Mouse (Mus musculus) T-cell, adult 2 months (primary cell): ENCODE data around the gene Zfp462.
"Not testable (repeated sequence)": the region's sequence is repeated elsewhere in the genome, so short reads cannot be mapped to it uniquely, and the experiment has no call there.

Experiments used
- DNase-seq: peaks from one replicate; pipeline ENCODE4 v3.0.0; 2022; ENCODE audit warnings: low spot score

The Zfp462 gene

DNA sequence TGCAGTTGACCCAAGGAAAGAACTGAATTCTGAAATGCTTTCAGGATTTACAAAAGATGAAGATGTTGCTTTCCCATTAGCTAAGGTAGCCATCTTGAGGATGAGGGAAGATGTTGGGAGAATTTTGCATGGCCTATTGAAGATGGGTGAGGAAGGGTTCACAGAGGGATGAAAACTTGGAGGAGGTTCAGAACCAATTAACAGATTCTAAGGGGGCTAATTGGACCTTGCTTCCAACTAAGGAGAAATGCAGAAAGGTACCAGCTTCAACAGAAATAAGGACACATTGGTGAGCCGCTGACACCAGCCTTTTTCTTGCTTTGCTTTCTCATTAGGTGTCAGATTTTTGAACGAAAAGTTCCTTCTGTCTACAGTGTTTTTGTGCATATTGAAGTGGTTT lies 6.0 kb downstream of the Zfp462 start:
- no peak for DNase-seq

- no peak for DNase-seq
Observed at GRCm38 (mm10) chr4:54953657-54954395, 9.0 kb downstream of the Zfp462 start.

DNA sequence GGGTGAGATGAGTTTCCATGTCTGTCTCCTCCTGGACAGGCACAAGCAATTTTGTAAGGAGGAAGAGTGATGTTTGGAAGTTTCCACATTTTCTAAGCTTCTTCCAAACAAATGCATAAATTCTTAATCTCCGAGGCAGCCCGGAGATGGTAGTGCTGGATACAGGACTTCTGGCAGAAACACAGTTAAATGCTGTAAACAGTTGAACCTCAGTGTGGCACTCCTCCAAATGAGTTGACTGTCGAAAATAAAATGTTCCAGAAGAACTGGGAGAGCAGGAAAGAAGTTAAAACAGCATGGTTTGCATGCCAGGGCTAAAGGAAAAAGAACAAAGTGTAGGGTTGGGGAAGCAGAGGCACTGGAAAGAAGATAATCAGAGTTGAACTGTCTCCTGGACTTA lies 9.6 kb downstream of the Zfp462 start:
- no peak for DNase-seq

GRCm38 (mm10) chr4:54960776-54961175 lies 15.9 kb downstream of the Zfp462 start:
- DNase-seq: no peak

- DNase-seq: no peak
Observed at GRCm38 (mm10) chr4:54962141-54962540, 17.3 kb downstream of the Zfp462 start.

DNA sequence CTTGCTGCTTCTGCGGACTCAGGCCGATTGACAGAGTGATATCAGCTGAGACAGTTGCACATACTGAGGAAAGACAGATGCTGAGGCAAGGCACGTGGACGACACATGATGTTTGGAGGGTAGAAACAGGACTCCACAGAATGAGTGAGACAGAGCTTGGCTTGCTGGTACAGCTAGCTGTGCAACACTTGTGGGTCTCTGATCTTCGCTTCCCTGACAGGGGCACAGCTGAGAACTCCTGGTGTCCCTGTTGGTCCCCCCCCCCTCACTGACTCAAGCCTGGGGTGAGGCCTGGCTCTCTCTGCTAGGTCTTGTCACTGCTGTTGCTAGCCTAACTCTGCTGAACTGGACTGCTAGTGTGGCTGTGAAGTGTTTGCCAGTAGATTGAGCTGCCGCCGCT lies 18.7 kb downstream of the Zfp462 start:
- no peak for DNase-seq

- DNase-seq: no peak
Observed at GRCm38 (mm10) chr4:54965169-54965695, 20.4 kb downstream of the Zfp462 start.

DNA sequence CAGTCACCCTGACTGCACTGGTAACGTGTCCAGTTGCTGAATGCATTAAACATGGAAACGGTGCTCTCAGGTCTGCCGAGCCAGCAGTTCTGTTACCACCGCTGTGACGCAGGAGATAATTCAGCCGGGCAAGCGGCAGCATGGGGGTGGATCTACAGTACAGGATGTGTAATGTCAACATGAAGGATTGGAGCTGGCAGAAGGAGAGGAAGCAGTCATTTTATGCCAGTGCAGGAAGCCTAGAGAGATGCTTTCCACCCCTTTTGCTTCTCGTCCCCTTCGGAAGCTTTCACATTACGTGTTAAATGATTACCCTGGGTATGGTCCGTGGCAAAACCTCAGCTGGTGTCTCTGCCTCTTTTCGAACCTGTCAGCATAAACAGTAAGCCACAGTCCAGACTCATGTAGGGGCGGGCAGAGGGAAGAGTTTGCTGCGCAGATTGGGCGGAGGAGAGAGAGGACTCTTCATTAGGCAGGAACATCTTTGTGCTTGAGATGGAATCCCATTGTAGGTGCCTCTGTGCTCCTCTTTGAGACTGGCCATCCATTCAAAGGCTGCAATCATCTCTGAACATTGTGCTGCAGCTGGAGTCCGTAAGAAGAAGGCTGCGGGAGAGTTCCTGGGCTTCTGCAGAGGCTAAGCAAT lies 21.4 kb downstream of the Zfp462 start:
- DNase-seq: no peak

- DNase-seq: no peak
Observed at GRCm38 (mm10) chr4:54967166-54967565, 22.3 kb downstream of the Zfp462 start.

- no peak for DNase-seq
Observed at GRCm38 (mm10) chr4:54967721-54968120, 22.9 kb downstream of the Zfp462 start.

DNA sequence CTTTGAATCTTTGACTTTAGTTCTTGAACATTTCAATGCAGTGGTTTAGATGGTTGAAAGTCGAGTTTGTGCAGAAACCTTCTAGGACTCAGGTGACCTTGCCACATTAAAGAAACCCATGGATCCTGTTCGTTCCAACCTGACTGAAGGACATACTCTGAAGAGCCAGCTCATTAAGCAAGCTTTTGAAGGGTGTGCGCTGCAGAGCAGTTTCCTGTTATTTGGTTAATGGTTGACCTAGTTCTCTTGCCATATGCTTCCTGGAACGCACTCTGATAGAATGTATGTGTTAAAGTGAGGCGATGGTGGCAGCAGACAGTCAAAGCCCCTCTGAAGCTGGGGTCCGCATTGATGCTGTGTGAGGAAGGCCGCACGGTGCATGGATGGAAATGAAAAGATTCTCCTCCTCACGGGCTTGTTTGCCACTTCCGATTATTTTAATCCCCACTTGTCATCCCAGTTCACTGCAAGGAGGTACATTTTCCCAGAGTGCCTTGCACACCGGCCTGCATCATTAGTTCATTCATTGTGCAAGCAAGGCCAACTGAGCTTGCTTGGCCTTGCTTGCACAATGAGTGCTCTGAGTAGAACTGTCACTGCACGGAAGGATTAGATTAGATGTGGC lies 24.9 kb downstream of the Zfp462 start:
- DNase-seq: no peak

DNA sequence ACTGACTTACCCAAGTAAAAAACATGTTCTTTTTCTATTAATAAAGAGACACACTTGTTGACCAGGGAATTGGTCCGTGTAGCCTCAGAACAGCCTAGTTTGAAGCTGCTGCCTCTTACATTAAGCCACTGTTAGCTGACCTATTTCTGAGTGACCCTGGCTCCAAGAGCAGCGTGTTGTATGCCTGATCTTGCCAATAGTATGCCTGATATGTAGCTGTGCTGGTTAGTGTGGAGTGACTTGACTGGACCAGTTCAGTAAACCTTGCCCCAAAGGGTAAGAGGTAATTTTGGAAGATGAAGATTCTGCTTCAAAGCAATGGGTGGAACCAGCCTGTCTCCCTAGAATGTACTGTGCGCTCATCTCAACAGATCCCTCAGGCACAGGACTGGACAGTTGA lies 26.5 kb downstream of the Zfp462 start:
- DNase-seq: no peak

DNA sequence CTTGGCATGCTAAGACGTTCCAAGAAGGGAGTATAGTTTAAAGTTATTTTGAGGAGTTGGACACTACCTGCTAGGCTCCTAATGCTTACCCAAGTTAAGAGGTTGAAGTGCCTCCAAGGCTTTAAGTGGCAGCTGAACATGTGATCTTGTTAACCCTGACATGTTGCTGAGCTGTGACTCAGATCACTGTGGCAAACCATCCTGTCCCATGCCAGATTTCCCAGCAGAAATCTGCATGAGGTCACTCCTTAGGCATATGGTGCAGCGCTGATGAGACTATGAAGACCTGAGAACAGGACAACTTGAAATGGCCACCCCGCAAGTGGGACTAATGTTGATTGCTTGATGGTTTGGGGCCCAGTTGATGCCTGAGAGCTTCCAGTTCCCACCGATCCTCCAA lies 27.2 kb downstream of the Zfp462 start:
- no peak for DNase-seq

DNA sequence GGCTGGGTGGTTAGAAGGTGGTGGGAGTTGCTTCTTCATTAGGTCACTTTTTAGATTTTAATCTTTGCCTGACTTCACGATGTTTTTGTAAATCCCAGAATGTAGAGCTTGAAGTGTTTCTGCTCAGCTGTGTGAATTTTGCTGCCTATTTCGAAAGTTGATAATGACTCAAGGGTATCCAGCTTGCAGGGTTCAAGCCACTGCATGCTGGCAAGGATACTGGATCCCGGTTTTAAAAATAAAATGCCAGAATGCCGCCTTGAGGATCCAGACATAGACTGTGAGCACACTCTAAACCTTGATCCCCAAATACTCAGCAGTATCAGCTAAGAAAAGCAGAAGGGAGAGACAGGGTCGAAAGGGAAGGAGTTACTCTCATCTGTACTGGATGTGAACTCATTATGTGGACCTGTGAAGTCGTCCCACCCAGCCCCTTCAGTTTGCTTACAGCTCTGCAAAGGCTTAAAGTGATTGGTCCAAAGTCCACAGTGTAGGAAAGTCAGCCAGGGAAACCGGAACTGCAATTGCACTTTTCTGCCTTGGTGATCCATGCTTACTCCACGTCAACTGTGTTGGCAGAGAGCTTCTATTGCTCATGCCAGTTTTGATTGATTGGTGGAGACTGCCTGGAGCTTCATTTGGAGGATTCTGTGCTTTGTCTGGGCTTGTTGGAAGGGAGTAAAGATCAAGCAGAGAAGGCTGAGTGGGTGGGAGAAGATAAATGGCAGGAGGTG lies 28.1 kb downstream of the Zfp462 start:
- no peak for DNase-seq

DNA sequence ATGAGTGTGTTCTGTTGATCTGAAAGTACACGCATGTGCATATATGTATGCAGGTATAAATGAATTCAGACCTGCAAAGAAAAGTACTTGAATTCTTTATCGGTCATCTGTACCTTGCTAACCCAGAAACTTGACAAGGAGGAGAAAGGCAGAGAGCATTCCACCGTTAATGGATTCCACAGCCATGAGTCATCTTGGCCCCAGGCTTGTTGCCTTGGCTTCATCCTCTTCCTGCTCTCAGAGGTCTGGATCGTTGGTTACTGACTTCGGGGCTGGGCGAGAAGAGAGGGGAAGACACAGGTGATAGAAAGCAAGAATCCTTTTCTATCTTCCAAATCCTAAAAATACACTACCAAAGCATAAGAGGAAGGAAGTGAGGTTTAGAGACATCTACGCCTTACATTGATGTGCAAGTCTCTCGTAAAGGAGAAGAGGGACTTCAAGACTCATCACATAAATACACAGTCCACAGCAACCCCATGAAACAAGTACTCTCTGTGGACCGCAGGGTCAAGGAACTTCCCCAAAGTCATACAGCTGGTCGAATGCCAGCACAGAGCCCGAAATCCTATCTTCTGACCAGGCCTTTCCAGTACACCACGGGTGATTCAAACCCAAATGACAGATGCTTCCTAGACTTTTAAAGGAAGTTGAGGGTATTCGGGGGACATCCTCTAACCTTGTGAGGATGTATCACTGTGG lies 35.1 kb downstream of the Zfp462 start:
- DNase-seq: no peak

GRCm38 (mm10) chr4:54984502-54984901 lies 39.7 kb downstream of the Zfp462 start:
- no peak for DNase-seq

- no peak for DNase-seq
Observed at GRCm38 (mm10) chr4:54986671-54987070, 41.8 kb downstream of the Zfp462 start.

DNA sequence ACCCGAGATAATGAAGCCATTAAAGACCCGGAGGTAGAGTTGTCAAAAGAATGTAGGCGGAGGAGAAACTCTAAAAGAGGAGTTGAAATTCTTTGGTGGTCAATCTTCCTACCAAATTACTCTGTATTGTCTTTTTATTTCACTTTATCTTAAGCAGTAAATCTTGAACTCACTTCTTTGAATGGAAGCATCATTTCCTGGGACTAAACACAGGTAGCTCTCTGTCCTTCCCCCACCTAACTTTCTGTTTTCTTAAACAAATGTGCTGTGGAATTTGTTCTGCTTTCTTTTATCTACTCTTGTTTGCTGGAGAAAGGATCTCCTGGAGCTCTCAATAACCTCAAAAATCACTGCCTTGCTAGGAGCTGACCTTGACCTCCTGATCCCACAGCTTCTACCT lies 42.4 kb downstream of the Zfp462 start:
- DNase-seq: no peak

DNA sequence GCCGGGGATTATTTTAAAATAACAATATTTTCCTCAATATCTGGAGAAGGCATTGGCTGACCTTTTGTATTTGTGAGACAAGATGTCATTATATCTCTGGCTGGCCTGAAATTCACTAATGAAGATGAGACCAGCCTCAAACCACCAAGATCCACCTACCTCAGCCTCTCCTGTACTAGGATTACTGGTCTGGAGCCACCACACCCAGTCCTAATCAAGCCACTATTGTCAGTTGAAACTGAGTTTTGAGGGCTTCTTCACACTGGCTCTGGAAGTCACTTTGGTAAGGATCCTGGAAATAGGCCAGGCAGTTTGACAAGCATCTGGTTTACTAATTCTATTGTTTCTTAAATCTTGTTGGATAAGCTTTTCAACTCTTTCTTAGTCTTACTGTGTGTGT lies 43.1 kb downstream of the Zfp462 start:
- no peak for DNase-seq

- DNase-seq: no peak
Observed at GRCm38 (mm10) chr4:54991973-54992372, 47.1 kb downstream of the Zfp462 start.

DNA sequence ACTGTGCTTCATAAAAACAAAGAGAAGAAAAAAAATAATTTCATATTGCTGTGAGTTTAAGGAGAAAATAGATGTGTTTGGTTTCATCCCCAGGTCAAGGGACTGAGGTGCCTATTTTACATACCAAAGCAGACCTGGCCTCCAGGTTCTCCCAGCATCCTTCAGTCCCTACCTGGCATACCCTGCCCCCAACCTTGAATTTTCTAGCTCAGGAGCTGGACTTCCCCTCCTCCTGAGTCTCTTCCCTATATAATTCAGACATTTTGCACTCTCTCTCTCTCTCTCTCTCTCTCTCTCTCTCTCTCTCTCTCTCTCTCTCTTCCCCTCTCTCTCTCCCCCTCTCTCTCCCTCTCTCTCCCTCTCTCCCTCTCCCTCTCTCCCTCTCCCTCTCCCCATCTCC lies 48.2 kb downstream of the Zfp462 start:
- not testable (repeated sequence) for DNase-seq

GRCm38 (mm10) chr4:54995258-54995657 lies 50.4 kb downstream of the Zfp462 start:
- no peak for DNase-seq
